Mouse (Mus musculus) liver, embryonic 11.5 days (tissue): ENCODE data around the gene Loxl3. TPM values are rescaled to one million over a fixed set of nuclear protein-coding genes. Genes with fewer than 3 reads are reported as not detected.
A peak's percentile ranks its signal among the peaks of the same experiment; 100 is the strongest.

ENCODE experiments used
- ATAC-seq: fragments of 200-750 bp; cut with Nextera tagmentation; replicated peaks from 2 replicates; pipeline ENCODE4 v1.8.0; 2017; ENCODE audit warnings: moderate number of reproducible peaks, mild to moderate bottlenecking, moderate TSS enrichment, moderate library complexity; ENCODE audit not compliant: low FRiP score
- DNase-seq: peaks from one replicate; pipeline ENCODE4 v3.0.0-alpha.2; 2017; ENCODE audit warnings: low spot score
- H3K27ac ChIP-seq: fragments of 300-500 bp; sonication (generic); 2 replicates; pipeline ENCODE4 v1.5.1; 2014; ENCODE audit warnings: mild to moderate bottlenecking, low read depth, low read length, control low read depth
- H3K27me3 ChIP-seq: fragments of 300-500 bp; sonication (generic); replicated peaks from 2 replicates; pipeline ENCODE4 v1.6.1; 2014; ENCODE audit warnings: low read length, mixed read lengths; ENCODE audit not compliant: control insufficient read depth, insufficient read depth
- H3K36me3 ChIP-seq: fragments of 300-500 bp; sonication (generic); 2 replicates; pipeline ENCODE4 v1.6.1; 2014; ENCODE audit warnings: mild to moderate bottlenecking, low read length, moderate library complexity, mixed read lengths; ENCODE audit not compliant: control insufficient read depth, insufficient read depth
- H3K4me1 ChIP-seq: fragments of 300-500 bp; sonication (generic); replicated peaks from 2 replicates; pipeline ENCODE4 v1.6.1; 2014; ENCODE audit warnings: low read length, mixed read lengths; ENCODE audit not compliant: control insufficient read depth, insufficient read depth
- H3K4me2 ChIP-seq: fragments of 300-500 bp; sonication (generic); 2 replicates; pipeline ENCODE4 v1.6.1; 2014; ENCODE audit warnings: mild to moderate bottlenecking, control low read depth, moderate library complexity
- H3K4me3 ChIP-seq: fragments of 300-500 bp; sonication (generic); 2 replicates; pipeline ENCODE4 v1.5.1; 2014; ENCODE audit warnings: low read depth, low read length, control low read depth
- H3K9ac ChIP-seq: fragments of 300-500 bp; sonication (generic); 2 replicates; pipeline ENCODE4 v1.6.1; 2014; ENCODE audit warnings: low read depth, low read length, control low read depth
- H3K9me3 ChIP-seq: fragments of 300-500 bp; sonication (generic); 2 replicates; pipeline ENCODE4 v1.6.1; 2016; ENCODE audit warnings: low read length, inconsistent platforms, mixed read lengths; ENCODE audit not compliant: control insufficient read depth
- WGBS: fragments of 180-500 bp; shearing (Covaris S2); extraction: QIAGEN DNeasy Blood & Tissue Kit; methylation state at CpG from one replicate; pipeline ENCODE4 v1.1.7; 2014; 5-methylcytosine and 5-hydroxymethylcytosine counted together
- polyA plus RNA-seq: library from polyadenylated mRNA; unstranded; fragments of >200 nt; fragmentation: Nextera tagmentation; extraction: Ambion mirVana; gene quantifications from 2 replicates; pipeline ENCODE4 v1.2.1, GENCODE M21; 2014

Loxl3 gene
- 5.0 and 6.2 TPM in 2 replicates for polyA plus RNA-seq

DNA sequence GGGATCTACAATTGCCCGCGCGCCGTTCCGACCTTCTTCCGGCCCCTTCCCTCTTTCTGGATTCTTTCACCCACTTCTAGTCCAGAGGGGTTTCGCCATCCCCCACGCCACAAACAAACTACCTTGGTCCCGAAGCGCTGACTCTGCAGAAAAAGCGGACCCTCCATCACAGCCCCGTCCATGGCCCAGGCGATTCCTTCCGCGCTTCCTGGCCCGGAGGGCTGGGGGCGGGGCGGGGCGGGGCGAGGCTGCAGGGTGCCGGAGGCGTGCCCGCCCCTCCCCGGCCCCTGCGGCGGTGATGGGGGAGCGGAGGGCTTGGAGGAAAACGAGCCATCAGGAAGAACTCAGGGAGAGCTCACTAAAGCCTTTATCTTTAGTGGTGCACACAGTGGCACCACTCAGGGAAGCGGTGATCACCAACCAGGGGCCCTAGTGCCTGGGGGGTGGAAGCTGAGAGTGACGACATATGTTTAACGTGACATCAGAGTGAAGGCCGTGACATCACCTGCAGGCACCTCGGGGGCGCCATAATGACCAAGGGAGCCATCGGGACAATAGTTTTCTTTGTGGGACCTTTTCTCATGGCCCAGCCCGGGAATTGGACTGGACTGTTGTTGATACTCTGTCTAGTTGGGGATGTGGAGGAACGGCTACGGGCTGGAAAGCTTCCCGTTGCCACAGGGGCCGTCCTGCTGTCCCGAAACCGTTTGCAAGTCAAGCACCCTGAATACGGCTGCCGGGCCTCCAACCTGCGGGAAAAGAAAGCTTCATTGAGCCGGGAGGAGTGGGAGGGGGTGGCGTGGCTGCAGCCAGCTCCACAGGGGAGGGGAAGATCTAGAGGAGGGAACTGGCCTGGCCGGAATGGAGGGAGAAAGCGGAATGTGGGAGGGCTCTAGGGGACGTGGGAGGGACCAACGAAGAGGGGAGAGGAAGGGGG, at the start of gene Loxl3, which contains the start of gene Dok1:
Loxl3 (plus strand) TSS at position 925 of the 937 bp plus-strand sequence.
Dok1 (minus strand) TSS at position 223 of the 937 bp plus-strand sequence.
- ATAC-seq (peak; percentile 90), DNase-seq (peak; percentile 86)
- Histone ChIP-seq H3K36me3 (no peaks in the 10 kb centered on the region), H3K4me3 (peak within 1 kb of the TSS; percentile 88), H3K27ac (peak within 1 kb of the TSS; percentile 74), H3K9ac (peak within 1 kb of the TSS; percentile 87), H3K4me2 (peak within 1 kb of the TSS; percentile 92), H3K4me1 (peaks cover 15% of the 10 kb centered on the region), H3K27me3 (peaks cover 24% of the 10 kb centered on the region), H3K9me3 (no peaks in the 10 kb centered on the region)
- 1% methylated on average over 51 of the region's 51 CpGs for WGBS

- H3K27ac ChIP-seq, result no peak overlapping the region
- no peaks in the 10 kb centered on the region for H3K9me3 ChIP-seq
- no peak overlapping the region for H3K4me3 ChIP-seq
- H3K36me3 ChIP-seq, result no peaks in the 10 kb centered on the region
- no peak overlapping the region for H3K4me2 ChIP-seq
- ATAC-seq, result no peak
- DNase-seq, result no peak
- H3K9ac ChIP-seq, result no peak overlapping the region
- 42% methylated on average over 9 of the region's 9 CpGs for WGBS
- no peaks in the 10 kb centered on the region for H3K27me3 ChIP-seq
- no peaks in the 10 kb centered on the region for H3K4me1 ChIP-seq
Observed at GRCm38 (mm10) chr6:82987411-82987971, 46.5 kb upstream of the Loxl3 start.

- DNase-seq (no peak), ATAC-seq (no peak)
- Histone ChIP-seq H3K4me1 (peaks cover 8% of the 10 kb centered on the region), H3K27me3 (no peaks in the 10 kb centered on the region), H3K9me3 (no peaks in the 10 kb centered on the region), H3K9ac (no peak overlapping the region), H3K36me3 (no peaks in the 10 kb centered on the region), H3K4me3 (no peak overlapping the region), H3K4me2 (no peak overlapping the region), H3K27ac (no peak overlapping the region)
- 27% methylated on average over 1 of the region's 1 CpGs for WGBS
Observed at GRCm38 (mm10) chr6:82993696-82994095, 40.3 kb upstream of the Loxl3 start.

DNA sequence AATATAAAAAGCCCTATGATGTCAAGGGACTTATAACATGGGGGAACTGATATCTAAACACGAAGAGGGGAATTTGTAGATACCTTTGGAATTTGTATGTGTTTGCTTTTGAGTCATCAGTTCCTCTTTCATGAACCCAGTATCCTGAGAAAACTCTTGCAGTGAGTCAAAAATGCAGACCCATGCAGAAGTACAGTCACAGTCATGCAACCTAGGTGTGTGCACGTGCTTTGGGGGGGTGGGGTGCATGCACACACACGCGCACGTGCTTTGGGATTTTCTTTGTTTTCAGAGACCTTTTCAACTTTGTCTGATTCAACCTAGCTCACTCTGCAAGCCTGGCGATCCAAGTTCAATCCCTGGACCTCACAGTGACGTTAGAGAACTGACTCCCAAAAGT, 39.6 kb upstream of the Loxl3 start:
- no peak overlapping the region for H3K4me2 ChIP-seq
- H3K27ac ChIP-seq, result no peak overlapping the region
- H3K27me3 ChIP-seq, result no peaks in the 10 kb centered on the region
- DNase-seq (no peak), ATAC-seq (no peak)
- H3K4me1 ChIP-seq, result peaks cover 8% of the 10 kb centered on the region
- H3K9ac ChIP-seq, result no peak overlapping the region
- no peak overlapping the region for H3K4me3 ChIP-seq
- no peaks in the 10 kb centered on the region for H3K36me3 ChIP-seq
- no peaks in the 10 kb centered on the region for H3K9me3 ChIP-seq
- 75% methylated on average over 7 of the region's 7 CpGs for WGBS

DNA sequence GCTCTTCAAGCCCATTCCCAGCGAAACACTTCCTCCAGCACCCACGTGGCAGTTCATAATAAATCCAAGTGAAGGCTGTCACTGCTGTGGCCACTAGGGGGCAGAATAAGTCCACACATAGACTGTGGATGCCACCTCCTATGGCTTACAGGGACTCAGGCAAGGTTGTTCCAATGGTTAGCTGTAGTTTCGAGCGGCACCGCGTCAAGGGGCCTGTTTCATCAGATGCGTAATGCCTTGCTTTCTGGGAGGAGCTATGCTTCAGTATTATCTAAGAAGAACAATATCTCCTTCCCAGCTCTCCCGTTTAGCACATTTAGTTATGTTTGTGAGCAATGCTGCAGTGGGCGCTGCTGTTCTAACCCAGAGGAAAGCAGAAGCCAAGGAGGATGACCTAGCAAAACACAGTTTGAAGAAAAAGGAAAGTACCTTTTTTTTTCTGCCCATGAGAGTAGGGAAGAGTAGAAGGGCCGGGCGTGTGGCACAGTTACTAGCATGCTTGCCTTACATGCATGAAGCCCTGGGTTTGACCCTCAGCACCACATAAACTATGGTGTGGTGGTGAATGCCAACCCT, 37.1 kb upstream of the Loxl3 start:
- Histone ChIP-seq H3K36me3 (no peaks in the 10 kb centered on the region), H3K27ac (peak overlapping the region; percentile 88), H3K4me1 (peaks cover 8% of the 10 kb centered on the region), H3K4me2 (peak overlapping the region; percentile 55), H3K9me3 (no peaks in the 10 kb centered on the region), H3K4me3 (peak overlapping the region; percentile 16), H3K9ac (peak overlapping the region; percentile 55), H3K27me3 (no peaks in the 10 kb centered on the region)
- ATAC-seq, result peak; percentile 96
- DNase-seq, result peak; percentile 86
- WGBS, result 6% methylated on average over 11 of the region's 11 CpGs

DNA sequence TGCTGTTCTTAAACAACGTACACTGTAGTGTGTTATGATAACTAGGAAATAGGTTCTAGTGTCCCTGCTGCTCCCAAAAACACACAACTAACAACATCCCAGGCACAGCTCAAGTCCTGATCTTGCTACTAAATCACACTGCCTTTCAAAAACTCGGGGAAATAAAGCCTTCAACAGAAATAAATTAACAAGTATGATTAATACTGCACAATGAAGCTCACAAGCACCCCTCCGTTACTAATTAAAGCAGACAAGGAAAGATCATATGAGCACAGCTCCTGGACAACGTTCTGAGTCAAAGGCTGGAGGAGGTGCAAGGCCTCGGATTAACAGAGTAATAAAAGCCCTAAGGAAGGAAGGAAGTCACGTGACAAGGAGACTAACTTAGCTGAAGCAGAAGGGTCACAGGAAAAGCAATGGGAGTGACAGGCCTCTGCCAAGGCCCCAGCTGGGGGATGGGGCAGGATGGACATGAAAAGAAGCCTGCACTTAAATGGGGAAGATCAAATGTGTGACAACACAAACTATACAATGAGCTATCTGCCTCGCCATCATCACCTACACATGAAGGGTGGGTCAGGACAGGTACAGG, 36.4 kb upstream of the Loxl3 start:
- peak overlapping the region; percentile 55 for H3K9ac ChIP-seq
- no peak for ATAC-seq
- peak overlapping the region; percentile 16; the same call in 1 of the 2 replicates for H3K4me3 ChIP-seq
- H3K4me2 ChIP-seq, result peak overlapping the region; percentile 55
- H3K36me3 ChIP-seq, result no peaks in the 10 kb centered on the region
- WGBS, result 32% methylated on average over 7 of the region's 7 CpGs
- H3K4me1 ChIP-seq, result peaks cover 8% of the 10 kb centered on the region
- peak; percentile 39 for DNase-seq
- H3K27ac ChIP-seq, result peak overlapping the region; percentile 88
- H3K27me3 ChIP-seq, result no peaks in the 10 kb centered on the region
- no peaks in the 10 kb centered on the region for H3K9me3 ChIP-seq

- Histone ChIP-seq H3K27me3 (no peaks in the 10 kb centered on the region), H3K27ac (peak overlapping the region; percentile 88; the same call in 1 of the 2 replicates)
- no peak for DNase-seq
Observed at GRCm38 (mm10) chr6:82998326-82998725, 35.6 kb upstream of the Loxl3 start.

DNA sequence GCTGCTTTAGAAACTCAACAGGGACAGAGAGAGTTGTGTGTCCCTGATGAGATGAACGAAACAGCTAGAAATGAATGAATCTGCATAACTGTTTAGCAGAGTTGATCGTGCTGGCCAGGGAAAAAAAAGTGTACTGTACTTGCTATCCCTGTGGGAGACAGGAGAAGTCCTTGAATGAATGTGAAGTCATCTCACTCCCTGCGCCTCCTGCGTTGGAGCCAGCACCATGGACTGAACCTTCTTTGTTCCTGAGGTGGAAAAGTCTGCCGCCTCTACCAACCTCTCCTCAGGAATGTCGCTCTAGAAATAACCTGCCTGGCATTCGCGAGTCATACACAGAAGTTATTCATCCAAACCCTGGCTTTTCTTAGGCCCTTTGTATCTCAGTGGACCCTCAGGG, 34.0 kb upstream of the Loxl3 start:
- Histone ChIP-seq H3K27ac (no peak overlapping the region), H3K9me3 (no peaks in the 10 kb centered on the region), H3K4me2 (no peak overlapping the region), H3K27me3 (no peaks in the 10 kb centered on the region), H3K4me1 (peaks cover 15% of the 10 kb centered on the region), H3K9ac (no peak overlapping the region), H3K4me3 (no peak overlapping the region), H3K36me3 (no peaks in the 10 kb centered on the region)
- ATAC-seq (no peak), DNase-seq (no peak)
- WGBS, result 76% methylated on average over 8 of the region's 8 CpGs

More at GRCm38 (mm10) chr6:82998326-82998725, 35.6 kb upstream of the Loxl3 start:
- no peak for ATAC-seq
- whole genome bisulfite sequencing, result 57% methylated on average over 4 of the region's 4 CpGs
- Histone ChIP-seq H3K4me3 (no peak overlapping the region), H3K4me1 (peaks cover 8% of the 10 kb centered on the region), H3K9me3 (no peaks in the 10 kb centered on the region), H3K4me2 (no peak overlapping the region), H3K36me3 (no peaks in the 10 kb centered on the region), H3K9ac (no peak overlapping the region)
